Mouse (Mus musculus) lung, embryonic 16.5 days (tissue): ENCODE data around the gene Plekhf1. TPM values are rescaled to one million over a fixed set of nuclear protein-coding genes. Genes with fewer than 3 reads are reported as not detected.

Experiments used
- ATAC-seq: fragments of 200-750 bp; cut with Nextera tagmentation; 2 replicates; pipeline ENCODE4 v1.8.0; 2017; ENCODE audit warnings: low read depth, mild to moderate bottlenecking, moderate library complexity
- H3K27ac ChIP-seq: fragments of 300-500 bp; sonication (generic); 2 replicates; pipeline ENCODE4 v1.5.1; 2014; ENCODE audit warnings: mild to moderate bottlenecking, control low read depth, low read length
- H3K27me3 ChIP-seq: fragments of 300-500 bp; sonication (generic); 2 replicates; pipeline ENCODE4 v1.6.1; 2014; ENCODE audit warnings: low read depth, low read length, mixed read lengths; ENCODE audit not compliant: control insufficient read depth, insufficient read depth
- H3K36me3 ChIP-seq: fragments of 300-500 bp; sonication (generic); 2 replicates; pipeline ENCODE4 v1.6.1; 2014; ENCODE audit warnings: low read length; ENCODE audit not compliant: control insufficient read depth, insufficient read depth
- H3K4me1 ChIP-seq: fragments of 300-500 bp; sonication (generic); replicated peaks from 2 replicates; pipeline ENCODE4 v1.6.1; 2014; ENCODE audit warnings: low read length, mixed read lengths; ENCODE audit not compliant: control insufficient read depth, insufficient read depth
- H3K4me2 ChIP-seq: fragments of 300-500 bp; sonication (generic); 2 replicates; pipeline ENCODE4 v1.6.1; 2014; ENCODE audit warnings: low read depth, low read length, control low read depth
- H3K4me3 ChIP-seq: fragments of 300-500 bp; sonication (generic); 2 replicates; pipeline ENCODE4 v1.5.1; 2014; ENCODE audit warnings: mild to moderate bottlenecking, low read length, control low read depth
- H3K9ac ChIP-seq: fragments of 300-500 bp; sonication (generic); 2 replicates; pipeline ENCODE4 v1.6.1; 2014; ENCODE audit warnings: low read length, control low read depth
- H3K9me3 ChIP-seq: fragments of 300-500 bp; sonication (generic); 2 replicates; pipeline ENCODE4 v1.6.1; 2016; ENCODE audit warnings: low read length; ENCODE audit not compliant: control insufficient read depth
- WGBS: fragments of 180-500 bp; shearing (Covaris S2); extraction: QIAGEN DNeasy Blood & Tissue Kit; methylation state at CpG from one replicate; pipeline ENCODE4 v1.1.7; 2014; 5-methylcytosine and 5-hydroxymethylcytosine counted together
- polyA plus RNA-seq: library from polyadenylated mRNA; unstranded; fragments of >200 nt; fragmentation: Nextera tagmentation; extraction: Ambion mirVana; gene quantifications from 2 replicates; pipeline ENCODE4 v1.2.1, GENCODE M21; 2015

Plekhf1 gene
- polyA plus RNA-seq, 1 experiment from 2014 or later: 5.6 TPM

GRCm38 (mm10) chr7:38191571-38191970, 36.2 kb downstream of the Plekhf1 start:
- Histone ChIP-seq H3K27me3 (no peaks in the 10 kb centered on the region), H3K4me3 (no peak overlapping the region)

GRCm38 (mm10) chr7:38191146-38191545, 36.7 kb downstream of the Plekhf1 start:
- no peaks in the 10 kb centered on the region for H3K9me3 ChIP-seq
- H3K4me3 ChIP-seq: no peak overlapping the region
- WGBS: 73% methylated on average over 8 of the region's 8 CpGs
- no peak overlapping the region for H3K4me2 ChIP-seq
- no peak overlapping the region for H3K9ac ChIP-seq
- H3K4me1 ChIP-seq: no peaks in the 10 kb centered on the region
- no peak overlapping the region for H3K27ac ChIP-seq
- H3K27me3 ChIP-seq: no peaks in the 10 kb centered on the region
- ATAC-seq: peak; percentile 13; the same call in 1 of the 2 replicates
- peaks cover 5% of the 10 kb centered on the region; the same call in 1 of the 2 replicates for H3K36me3 ChIP-seq

More at GRCm38 (mm10) chr7:38191571-38191970, 36.2 kb downstream of the Plekhf1 start:
- no peak overlapping the region for H3K4me2 ChIP-seq
- H3K36me3 ChIP-seq: peaks cover 5% of the 10 kb centered on the region; the same call in 1 of the 2 replicates
- H3K4me1 ChIP-seq: no peaks in the 10 kb centered on the region
- 53% methylated on average over 10 of the region's 10 CpGs for WGBS
- ATAC-seq: no peak
- H3K9ac ChIP-seq: no peak overlapping the region
- H3K27ac ChIP-seq: no peak overlapping the region
- H3K9me3 ChIP-seq: no peaks in the 10 kb centered on the region

- Histone ChIP-seq H3K4me3 (no peak overlapping the region), H3K9ac (no peak overlapping the region), H3K27ac (no peak overlapping the region), H3K4me2 (no peak overlapping the region), H3K27me3 (no peaks in the 10 kb centered on the region), H3K36me3 (peaks cover 5% of the 10 kb centered on the region; the same call in 1 of the 2 replicates), H3K9me3 (no peaks in the 10 kb centered on the region), H3K4me1 (no peaks in the 10 kb centered on the region)
- no peak for ATAC-seq
- WGBS: 78% methylated on average over 8 of the region's 8 CpGs
Observed at GRCm38 (mm10) chr7:38190056-38190835, 37.6 kb downstream of the Plekhf1 start.

GRCm38 (mm10) chr7:38189136-38189982, 38.5 kb downstream of the Plekhf1 start:
- Histone ChIP-seq H3K9me3 (no peaks in the 10 kb centered on the region), H3K27me3 (no peaks in the 10 kb centered on the region), H3K4me3 (no peak overlapping the region), H3K27ac (no peak overlapping the region; the same call in 1 of the 2 replicates), H3K4me1 (peaks cover 3% of the 10 kb centered on the region), H3K4me2 (no peak overlapping the region), H3K36me3 (peaks cover 5% of the 10 kb centered on the region; the same call in 1 of the 2 replicates), H3K9ac (no peak overlapping the region)
- ATAC-seq: no peak
- 75% methylated on average over 15 of the region's 15 CpGs for WGBS

- no peak overlapping the region for H3K9ac ChIP-seq
Observed at GRCm38 (mm10) chr7:38188281-38189075, 39.3 kb downstream of the Plekhf1 start.

GRCm38 (mm10) chr7:38187796-38188195, 40.0 kb downstream of the Plekhf1 start:
- 59% methylated on average over 4 of the region's 4 CpGs for WGBS
- no peak overlapping the region for H3K27ac ChIP-seq

More at GRCm38 (mm10) chr7:38188281-38189075, 39.3 kb downstream of the Plekhf1 start:
- Histone ChIP-seq H3K4me1 (peaks cover 7% of the 10 kb centered on the region), H3K4me3 (no peak overlapping the region), H3K36me3 (peaks cover 5% of the 10 kb centered on the region; the same call in 1 of the 2 replicates), H3K4me2 (no peak overlapping the region), H3K27me3 (no peaks in the 10 kb centered on the region), H3K27ac (no peak overlapping the region), H3K9me3 (no peaks in the 10 kb centered on the region)
- WGBS: 89% methylated on average over 8 of the region's 8 CpGs
- no peak for ATAC-seq

GRCm38 (mm10) chr7:38186861-38187260, 41.0 kb downstream of the Plekhf1 start:
- H3K4me1 ChIP-seq: peaks cover 14% of the 10 kb centered on the region
- WGBS: 64% methylated on average over 4 of the region's 4 CpGs
- H3K27me3 ChIP-seq: no peaks in the 10 kb centered on the region
- no peak for ATAC-seq
- H3K4me2 ChIP-seq: no peak overlapping the region
- no peak overlapping the region for H3K27ac ChIP-seq
- peaks cover 5% of the 10 kb centered on the region; the same call in 1 of the 2 replicates for H3K36me3 ChIP-seq
- H3K9me3 ChIP-seq: no peaks in the 10 kb centered on the region
- no peak overlapping the region for H3K9ac ChIP-seq
- no peak overlapping the region for H3K4me3 ChIP-seq

More at GRCm38 (mm10) chr7:38187796-38188195, 40.0 kb downstream of the Plekhf1 start:
- Histone ChIP-seq H3K9me3 (no peaks in the 10 kb centered on the region), H3K9ac (no peak overlapping the region), H3K4me3 (no peak overlapping the region), H3K27me3 (no peaks in the 10 kb centered on the region), H3K36me3 (peaks cover 5% of the 10 kb centered on the region; the same call in 1 of the 2 replicates), H3K4me2 (no peak overlapping the region), H3K4me1 (peaks cover 12% of the 10 kb centered on the region)
- no peak for ATAC-seq

GRCm38 (mm10) chr7:38184786-38185185, 43.0 kb downstream of the Plekhf1 start:
- H3K9me3 ChIP-seq: no peaks in the 10 kb centered on the region
- H3K27ac ChIP-seq: no peak overlapping the region
- ATAC-seq: no peak
- no peaks in the 10 kb centered on the region for H3K36me3 ChIP-seq
- H3K4me1 ChIP-seq: peaks cover 14% of the 10 kb centered on the region
- 86% methylated on average over 6 of the region's 6 CpGs for WGBS
- no peak overlapping the region for H3K4me3 ChIP-seq
- H3K9ac ChIP-seq: no peak overlapping the region
- no peak overlapping the region for H3K4me2 ChIP-seq
- H3K27me3 ChIP-seq: no peaks in the 10 kb centered on the region
